Mouse (Mus musculus) lung, adult 18-20 months (tissue): ENCODE results near the gene Cops2.

ENCODE experiments used
- DNase-seq, 2 experiments: peaks; one replicate each; pipeline ENCODE4 v3.0.0; 2022; ENCODE audit warnings: mixed read lengths in 2 of 2

Gene Cops2

GRCm38 (mm10) chr2:125826201-125826600 is 32.7 kb downstream of the Cops2 start:
- DNase-seq: peak; percentile 6 to 51

- DNase-seq: no peak
These were observed 38.5 kb downstream of the Cops2 start for GRCm38 (mm10) chr2:125820397-125820796.

- no peak for DNase-seq
These were observed 44.9 kb downstream of the Cops2 start for GRCm38 (mm10) chr2:125813972-125814595.

- DNase-seq: no peak
These were observed 47.6 kb downstream of the Cops2 start for GRCm38 (mm10) chr2:125811332-125811731.

GRCm38 (mm10) chr2:125809551-125809950 is 49.4 kb downstream of the Cops2 start:
- DNase-seq: no peak

GRCm38 (mm10) chr2:125805826-125806225 is 53.1 kb downstream of the Cops2 start:
- no peak for DNase-seq

- no peak for DNase-seq
These were observed 57.0 kb downstream of the Cops2 start for GRCm38 (mm10) chr2:125801947-125802346.

GRCm38 (mm10) chr2:125801038-125801437 is 57.9 kb downstream of the Cops2 start:
- DNase-seq: peak; percentile 73 to 82

- DNase-seq: peak; percentile 34 to 62
These were observed 58.5 kb downstream of the Cops2 start for GRCm38 (mm10) chr2:125800428-125800827.

- no peak for DNase-seq
These were observed 61.1 kb downstream of the Cops2 start for GRCm38 (mm10) chr2:125797872-125798271.

GRCm38 (mm10) chr2:125795118-125795517 is 63.8 kb downstream of the Cops2 start:
- DNase-seq: no peak

GRCm38 (mm10) chr2:125794166-125794565 is 64.8 kb downstream of the Cops2 start:
- DNase-seq: no peak

GRCm38 (mm10) chr2:125792879-125793261 is 66.1 kb downstream of the Cops2 start:
- DNase-seq: peak; percentile 67 to 77

- DNase-seq: peak; percentile 87 to 92
These were observed 66.6 kb downstream of the Cops2 start for GRCm38 (mm10) chr2:125792144-125792878.

GRCm38 (mm10) chr2:125791485-125791885 is 67.5 kb downstream of the Cops2 start:
- peak in 1 of 2 experiments; percentile 28 for DNase-seq

- DNase-seq: no peak
These were observed 68.7 kb downstream of the Cops2 start for GRCm38 (mm10) chr2:125790242-125790641.

- DNase-seq: no peak
These were observed 69.7 kb downstream of the Cops2 start for GRCm38 (mm10) chr2:125789265-125789664.

GRCm38 (mm10) chr2:125788785-125789184 is 70.2 kb downstream of the Cops2 start:
- no peak for DNase-seq

GRCm38 (mm10) chr2:125788351-125788750 is 70.6 kb downstream of the Cops2 start:
- no peak for DNase-seq

GRCm38 (mm10) chr2:125785021-125785420 is 73.9 kb downstream of the Cops2 start:
- no peak for DNase-seq

- DNase-seq: no peak
These were observed 74.5 kb downstream of the Cops2 start for GRCm38 (mm10) chr2:125784392-125784791.

- DNase-seq: no peak
These were observed 75.1 kb downstream of the Cops2 start for GRCm38 (mm10) chr2:125783868-125784267.

GRCm38 (mm10) chr2:125782719-125783109 is 76.2 kb downstream of the Cops2 start, which contains the start of gene Secisbp2l:
TSS of gene Secisbp2l (minus strand) at chr2:125782870.
- DNase-seq: peak; percentile 95 to 96

GRCm38 (mm10) chr2:125781978-125782718 is 76.8 kb downstream of the Cops2 start:
- DNase-seq: no peak
